Mouse (Mus musculus): Measurements from ENCODE around the gene Plod3.
A peak's percentile ranks its signal among the peaks of the same experiment; 100 is the strongest.

DNA sequence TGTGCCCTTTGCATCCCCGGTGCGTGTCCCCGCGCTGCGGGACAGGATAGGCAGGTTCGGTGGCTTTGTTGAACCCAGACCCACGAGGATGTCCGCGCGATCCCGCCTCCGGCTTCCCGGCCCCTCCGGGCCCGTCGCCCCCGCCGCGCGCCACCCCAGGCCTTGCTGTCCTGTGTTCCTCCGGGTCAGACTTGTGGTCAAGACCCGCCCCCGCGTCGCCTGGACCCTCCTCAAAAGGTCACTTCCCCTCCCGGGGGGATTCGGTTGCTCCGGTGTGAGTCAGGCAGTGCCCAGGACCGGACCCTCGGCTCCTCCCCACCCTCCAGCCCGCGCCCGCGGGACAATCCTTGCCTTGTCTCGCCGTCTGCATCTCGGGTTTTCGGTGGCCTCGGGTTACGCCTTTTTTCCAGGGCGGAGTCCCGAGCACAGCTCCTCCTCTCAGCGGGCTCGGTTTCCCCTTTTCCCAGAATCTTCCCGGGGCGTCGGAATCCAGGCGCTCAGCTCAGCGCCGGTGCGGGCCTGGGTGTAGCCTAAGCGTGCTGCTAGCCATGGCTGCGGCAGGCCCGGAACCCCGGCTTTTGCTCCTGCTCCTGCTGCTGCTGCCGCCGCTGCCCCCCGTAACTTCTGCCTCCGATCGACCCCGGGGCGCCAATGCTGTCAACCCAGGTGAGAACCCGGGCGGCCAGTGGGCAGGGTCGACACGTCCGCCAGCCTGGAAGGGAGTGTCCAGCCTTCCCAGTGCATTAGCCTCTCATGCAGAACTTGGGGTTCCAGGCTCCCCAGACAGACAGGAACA is 517 bp downstream of the Plod3 start:
- no peak for TF ChIP-seq CTCF (IDR thresholded peaks at IDR 0.05; ENCODE audit: borderline replicate concordance, insufficient read depth, low read length)
- TF ChIP-seq POLR2A (IDR thresholded peaks at IDR 0.05; ENCODE audit: low read depth, low read length): peak; percentile 82

Measured in embryonic fibroblast, embryonic 13.5 days (primary cell).